Mouse (Mus musculus) frontal cortex, postnatal 25 days (tissue): ENCODE results near the gene Cttnbp2.

ENCODE experiments used
- DNase-seq, 2 experiments: peaks; one replicate each; pipeline ENCODE4 v3.0.0; 2022; ENCODE audit warnings: low spot score in 2 of 2

Gene Cttnbp2

DNA sequence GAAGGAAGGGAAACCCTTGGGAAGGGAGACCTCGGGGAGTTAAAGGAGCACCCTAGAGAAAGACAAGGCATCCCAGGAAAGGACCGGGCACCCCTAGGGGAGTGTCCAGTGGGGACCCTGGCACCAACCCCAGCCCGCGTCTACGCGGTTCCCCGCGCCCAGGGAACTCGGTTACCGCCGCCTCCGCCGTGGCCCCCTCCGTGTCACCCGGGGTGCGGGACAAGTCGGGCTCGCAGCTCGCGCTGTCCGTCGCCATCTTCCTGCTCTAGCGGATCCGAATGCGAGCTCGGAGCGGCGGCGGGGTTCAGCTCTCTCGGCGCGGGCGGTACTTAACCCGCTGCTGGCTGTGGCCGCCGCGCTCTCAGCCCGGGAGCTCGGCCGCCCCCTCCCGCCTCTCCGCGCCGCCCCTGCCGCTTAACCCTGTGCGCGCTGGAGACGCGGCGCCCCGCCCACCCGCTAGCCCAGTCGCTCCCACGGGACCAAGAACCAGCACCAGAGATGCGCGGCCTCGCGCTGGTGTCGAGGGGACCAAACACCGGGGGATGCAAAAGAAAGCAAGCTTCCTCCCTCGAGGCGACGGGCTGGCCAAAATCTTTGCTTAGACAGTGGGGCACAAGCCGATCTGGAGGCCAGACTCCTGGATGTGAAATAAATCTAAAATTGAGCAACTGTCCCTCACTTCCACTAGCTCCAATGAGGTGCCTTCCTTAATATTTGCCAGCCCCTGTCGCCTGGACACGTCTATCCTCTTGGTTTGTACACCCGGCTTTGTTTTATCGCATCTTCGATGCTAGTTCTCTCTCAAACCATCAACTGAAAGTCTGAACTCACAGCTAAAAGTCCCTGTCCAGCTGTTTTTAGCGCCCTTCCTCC lies at the start of gene Cttnbp2:
Cttnbp2 (minus strand) TSS at position 364 of the 873 bp plus-strand sequence.
- peak; percentile 58 to 72 for DNase-seq

DNA sequence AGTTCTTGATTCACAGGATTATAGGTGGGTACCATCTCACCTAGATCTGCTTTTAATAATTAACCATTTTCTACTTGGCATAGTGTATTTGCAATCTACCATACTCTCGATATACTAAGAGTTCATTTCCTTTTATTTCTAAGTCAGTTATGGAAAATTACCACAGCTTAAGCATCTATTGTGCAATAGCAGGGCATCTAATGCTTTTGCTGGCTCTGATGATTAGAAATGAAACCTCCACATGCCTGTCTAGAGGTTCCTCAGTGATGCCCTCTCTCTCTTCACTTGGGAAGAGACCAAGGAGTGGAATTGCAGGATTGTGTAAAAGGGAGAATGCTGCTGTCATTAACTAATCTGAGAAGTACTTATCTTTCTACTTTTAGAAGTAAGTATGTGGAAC lies 44.4 kb upstream of the Cttnbp2 start:
- DNase-seq: no peak

DNA sequence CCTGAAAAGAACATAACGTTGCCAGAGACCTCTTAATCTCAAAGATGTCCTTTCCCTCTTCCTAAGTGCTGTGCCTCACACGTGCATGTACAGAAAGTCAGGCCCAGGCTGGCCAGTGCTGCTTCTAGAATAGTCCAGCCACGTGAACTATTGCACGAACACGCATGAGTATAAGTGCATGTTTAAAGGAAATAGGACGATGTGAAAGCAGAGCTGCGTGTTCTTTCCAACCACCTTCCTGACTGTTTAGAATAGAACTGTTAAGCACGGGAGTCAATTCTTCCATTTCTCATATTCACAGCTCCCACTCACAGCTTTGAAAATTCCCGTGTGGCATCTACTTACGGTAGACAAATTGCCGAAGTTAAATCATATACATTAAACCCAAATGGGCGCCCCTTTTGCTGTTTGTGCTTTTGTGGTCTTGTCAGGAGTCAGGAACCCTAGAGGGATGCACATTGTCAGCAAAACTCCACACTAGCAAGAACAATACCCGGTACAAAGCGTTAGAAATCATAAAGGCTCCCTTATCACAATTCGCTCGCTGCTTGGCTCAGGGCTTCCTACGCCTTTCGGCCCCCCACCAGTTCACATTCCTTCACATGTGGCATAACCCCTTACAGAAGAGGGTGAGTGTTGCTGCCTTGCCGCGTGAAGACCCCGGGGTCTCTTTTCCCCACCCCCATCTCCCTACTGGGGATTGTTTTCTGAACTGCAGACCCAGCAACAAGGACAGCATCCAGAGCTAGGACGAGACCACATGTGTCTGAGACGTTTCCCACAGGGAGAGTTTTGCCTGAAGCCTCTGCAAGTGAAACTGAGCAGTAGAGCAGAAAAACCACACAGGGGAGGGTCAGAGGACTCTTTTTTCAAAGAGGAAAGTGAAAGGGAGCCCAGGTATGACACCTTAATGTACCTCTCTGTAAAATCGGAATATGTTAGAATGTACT lies 33.1 kb upstream of the Cttnbp2 start:
- DNase-seq: no peak

DNA sequence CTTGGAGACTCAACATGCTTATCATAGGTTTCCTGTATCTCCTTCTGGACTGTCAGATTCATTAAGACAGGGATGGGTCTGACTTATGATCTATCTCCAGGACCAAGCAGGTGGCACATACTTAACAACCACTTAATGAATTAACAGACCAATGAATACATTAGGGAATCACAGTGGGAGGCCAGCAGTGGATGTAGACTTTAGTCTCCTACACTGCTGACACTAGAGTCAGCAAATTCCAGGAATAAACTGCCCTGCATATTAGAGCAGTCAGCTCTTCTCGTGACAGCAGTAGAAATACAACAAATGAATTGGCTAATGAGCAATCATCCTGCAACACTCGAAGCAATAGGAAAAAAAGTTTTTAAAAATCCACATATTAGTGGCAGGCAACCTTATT lies 29.2 kb upstream of the Cttnbp2 start:
- DNase-seq: no peak

GRCm38 (mm10) chr6:18540396-18540795 lies 25.8 kb upstream of the Cttnbp2 start:
- DNase-seq: no peak

DNA sequence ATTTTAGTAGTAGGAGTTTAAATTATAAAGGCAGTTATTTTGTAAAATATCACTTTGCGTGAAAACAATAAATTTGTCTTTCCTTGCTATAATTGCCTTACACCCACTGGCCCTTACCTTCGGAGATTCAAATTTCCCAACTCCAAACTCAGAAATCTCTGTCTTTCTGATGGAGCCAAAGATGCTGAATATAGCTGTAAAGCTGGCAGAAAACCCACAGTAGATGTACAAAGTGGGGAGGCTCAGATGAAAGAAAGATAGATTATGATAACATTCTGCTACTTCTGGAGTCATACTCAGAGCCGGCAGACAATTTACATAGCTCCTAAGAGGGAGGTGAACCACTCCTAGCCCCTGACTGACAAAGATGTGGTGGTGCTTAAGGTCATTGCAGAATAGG lies 15.8 kb upstream of the Cttnbp2 start:
- no peak for DNase-seq

DNA sequence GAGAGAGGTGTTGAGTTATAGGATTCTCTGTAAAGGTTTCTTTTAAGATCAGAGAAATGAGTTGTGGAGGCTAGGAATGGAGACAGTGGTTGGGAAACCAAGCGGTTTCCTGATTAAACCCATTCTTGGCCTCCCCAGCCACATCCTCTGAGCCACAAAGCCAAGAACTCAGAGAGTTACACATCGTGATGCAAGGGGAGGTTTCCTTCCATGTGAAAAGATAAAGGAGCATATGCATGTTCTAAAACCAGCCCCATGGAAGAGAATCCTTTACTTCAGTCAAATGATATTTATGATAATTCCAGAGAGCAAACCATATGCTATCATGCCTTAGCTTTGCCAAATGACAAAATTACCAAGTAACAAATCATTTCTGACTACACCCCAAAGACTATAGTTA lies 3.0 kb upstream of the Cttnbp2 start:
- no peak for DNase-seq

DNA sequence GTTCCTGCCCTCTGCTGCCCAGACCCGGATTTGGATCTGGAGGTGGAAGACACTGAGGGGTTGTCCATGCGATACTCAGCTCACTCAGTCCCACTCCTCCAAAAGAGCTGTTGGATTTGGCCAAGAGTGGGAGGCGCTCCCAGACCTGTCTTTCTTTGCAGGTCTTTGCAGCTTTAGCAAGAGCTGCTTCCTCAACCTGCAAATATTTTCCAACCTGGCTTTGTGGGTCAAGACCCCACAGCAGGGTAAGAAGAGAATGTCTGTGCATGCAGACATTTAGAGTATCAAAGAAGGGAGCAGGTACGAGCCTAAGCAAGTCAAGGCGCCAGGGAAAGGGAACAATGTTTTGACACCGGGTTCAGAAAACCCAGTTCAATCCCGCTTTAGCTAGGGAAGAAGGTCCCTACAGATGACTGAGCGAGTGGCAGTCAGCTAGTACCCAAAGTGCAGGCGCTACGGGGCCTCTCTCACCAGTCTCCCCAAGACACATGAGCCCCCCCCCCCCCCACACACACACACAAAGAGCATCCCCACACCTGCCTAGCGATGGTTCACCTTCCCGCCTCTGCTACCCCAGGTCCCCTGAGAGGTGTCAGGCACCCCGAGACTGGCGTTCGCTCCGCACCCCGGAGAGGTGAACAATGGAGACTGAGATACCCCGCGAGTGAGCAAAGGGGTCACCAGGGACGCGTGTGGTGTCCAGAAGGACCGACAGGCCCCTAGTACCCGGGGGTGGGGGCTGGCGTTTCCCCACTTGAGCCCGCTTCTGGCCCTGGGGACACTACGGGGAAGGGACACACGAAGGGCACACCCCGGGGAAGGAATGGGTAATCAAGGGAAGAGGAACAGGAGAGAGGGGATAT lies 801 bp downstream of the Cttnbp2 start:
- DNase-seq: peak; percentile 26 to 27

DNA sequence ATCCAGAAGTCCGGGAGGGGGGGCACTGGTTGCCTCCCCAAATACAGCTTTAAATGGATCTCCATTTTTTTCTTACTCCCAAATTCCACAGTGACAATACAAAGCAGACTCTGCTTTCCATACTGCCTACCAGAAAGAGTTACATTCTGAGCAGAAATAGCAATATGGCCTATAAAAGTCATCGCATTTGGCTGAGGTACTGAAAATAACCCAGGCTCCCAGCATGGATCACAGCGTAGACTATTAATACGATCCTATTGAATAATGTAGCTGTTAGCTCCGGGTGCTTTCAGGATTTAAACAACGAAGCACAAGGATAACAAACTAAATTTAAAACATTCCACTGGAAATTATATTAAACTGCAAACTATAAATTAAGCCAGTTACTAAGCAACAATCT lies 2.8 kb downstream of the Cttnbp2 start:
- no peak for DNase-seq

DNA sequence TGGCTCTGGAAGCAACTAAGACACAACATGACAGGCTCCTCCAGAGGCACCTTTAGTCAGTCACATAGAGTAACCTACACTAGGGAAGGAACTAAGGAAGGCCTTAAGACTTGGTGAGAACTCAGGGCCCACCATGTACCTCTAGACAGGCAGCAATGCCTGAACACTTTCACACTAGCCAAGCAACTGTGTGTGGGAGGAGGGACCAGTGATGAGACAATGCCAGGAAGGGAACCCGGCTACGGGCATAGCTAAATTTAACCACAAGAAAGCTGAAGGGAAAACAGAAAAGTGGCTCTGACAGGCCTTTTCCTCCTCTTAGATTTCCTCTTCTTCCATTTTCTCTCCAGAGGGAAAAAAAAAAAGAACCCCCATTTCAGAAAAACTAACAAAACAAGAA lies 6.6 kb downstream of the Cttnbp2 start:
- no peak for DNase-seq

DNA sequence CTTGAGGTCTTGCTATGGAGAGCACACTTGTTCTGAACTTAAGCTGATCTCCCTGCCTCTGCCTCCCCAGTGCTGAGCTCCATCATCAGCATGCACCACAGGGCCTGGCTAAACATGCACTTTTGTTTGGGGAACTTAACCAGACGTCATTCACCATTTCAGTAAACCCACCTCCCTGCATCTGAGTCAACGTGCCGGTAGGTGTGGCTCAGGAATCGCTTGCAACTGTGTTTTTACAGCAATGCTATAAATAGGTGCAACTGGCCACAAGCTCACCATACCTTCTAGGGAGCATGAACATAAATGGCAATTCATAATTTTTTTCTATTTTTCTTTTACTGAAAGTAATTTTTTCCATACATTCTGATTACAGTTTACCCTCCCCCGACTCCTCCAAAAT lies 14.8 kb downstream of the Cttnbp2 start:
- DNase-seq: no peak

DNA sequence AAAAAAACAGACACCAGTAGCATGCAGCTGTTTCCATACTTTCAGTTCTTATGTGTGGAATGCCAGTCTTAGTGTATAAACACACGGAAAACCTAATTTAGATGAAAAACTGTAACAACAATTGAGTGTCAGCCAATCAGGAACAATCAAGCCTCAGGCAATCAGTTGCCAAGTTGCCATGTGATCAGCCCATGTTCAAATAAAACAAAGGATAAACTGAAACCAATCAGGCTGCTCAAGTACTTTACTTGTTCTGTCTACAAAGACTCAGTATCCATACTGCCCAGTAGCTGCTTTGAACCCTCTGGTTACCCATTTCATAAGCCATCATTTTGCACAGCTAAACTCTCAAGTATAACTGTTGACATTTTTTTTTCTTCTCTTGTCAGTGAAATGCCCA lies 21.7 kb downstream of the Cttnbp2 start:
- DNase-seq: no peak

DNA sequence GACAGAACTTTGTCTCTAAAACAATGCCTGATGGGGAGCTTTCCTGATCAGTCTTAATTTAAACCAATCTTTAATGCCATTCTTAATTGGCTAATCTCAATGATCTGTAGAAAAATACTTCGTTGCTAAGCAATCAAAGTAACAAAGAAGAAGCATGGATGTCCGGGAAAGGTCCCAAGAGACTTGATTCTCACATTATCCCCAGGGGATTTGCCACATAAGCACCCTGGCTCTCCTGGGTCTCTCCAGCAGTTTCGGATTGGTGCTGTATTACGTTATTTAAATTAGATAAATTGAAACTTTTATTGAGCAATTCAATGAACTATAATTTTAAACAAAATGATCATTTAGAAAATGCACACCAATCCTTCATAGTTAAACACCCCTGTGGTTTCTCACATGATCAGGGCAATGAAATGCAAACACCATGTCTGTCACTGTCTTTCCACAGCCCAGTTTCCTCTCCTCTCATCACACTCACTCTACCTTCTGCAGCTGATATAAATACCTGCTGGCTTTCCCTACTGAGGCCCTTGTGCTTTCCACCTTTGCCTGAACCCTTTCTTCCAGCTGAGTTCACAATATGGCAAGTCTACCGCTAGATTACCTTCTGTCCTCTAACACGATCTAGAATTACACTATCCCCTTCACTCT lies 22.3 kb downstream of the Cttnbp2 start:
- no peak for DNase-seq

DNA sequence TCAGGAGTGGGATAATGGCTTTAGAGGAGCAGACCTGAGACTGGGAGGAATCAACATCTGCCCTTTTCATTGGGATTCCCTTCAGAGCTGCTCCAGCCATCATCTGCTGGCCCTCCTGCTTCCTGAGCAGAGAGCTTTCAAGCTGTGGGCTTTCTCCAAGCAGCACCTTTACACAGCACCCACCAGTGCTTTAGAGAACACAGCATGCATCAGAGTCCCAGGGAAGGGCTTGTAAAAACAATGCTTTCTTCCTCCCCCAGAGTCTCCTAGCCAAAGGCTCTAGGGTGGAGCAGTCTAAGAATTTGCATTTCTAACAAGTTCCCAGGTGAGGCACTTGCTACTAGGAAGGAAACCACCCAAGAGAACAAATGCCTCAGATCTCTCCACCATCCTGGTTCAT lies 29.6 kb downstream of the Cttnbp2 start:
- DNase-seq: no peak

- DNase-seq: no peak
These were observed 30.6 kb downstream of the Cttnbp2 start for GRCm38 (mm10) chr6:18484061-18484460.

DNA sequence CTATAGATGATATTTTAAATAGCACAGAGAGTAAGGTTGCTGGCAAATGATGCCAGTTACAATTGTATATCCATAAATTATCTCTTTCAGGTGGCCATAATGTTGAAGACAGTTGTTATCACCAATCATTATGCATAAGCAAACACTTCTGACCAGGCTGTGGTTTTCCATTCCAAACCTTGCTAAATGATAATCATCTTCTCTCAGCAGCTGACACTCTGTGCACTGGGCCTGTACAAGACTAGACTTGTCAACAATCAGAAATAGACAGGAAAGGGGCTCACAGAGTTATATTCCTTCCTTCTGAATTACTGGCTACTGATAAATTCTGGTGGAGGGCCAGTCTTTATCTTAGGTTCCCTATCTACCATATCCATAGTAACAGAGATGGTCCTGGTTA lies 32.1 kb downstream of the Cttnbp2 start:
- no peak for DNase-seq

- DNase-seq: no peak
These were observed 32.9 kb downstream of the Cttnbp2 start for GRCm38 (mm10) chr6:18481781-18482180.

DNA sequence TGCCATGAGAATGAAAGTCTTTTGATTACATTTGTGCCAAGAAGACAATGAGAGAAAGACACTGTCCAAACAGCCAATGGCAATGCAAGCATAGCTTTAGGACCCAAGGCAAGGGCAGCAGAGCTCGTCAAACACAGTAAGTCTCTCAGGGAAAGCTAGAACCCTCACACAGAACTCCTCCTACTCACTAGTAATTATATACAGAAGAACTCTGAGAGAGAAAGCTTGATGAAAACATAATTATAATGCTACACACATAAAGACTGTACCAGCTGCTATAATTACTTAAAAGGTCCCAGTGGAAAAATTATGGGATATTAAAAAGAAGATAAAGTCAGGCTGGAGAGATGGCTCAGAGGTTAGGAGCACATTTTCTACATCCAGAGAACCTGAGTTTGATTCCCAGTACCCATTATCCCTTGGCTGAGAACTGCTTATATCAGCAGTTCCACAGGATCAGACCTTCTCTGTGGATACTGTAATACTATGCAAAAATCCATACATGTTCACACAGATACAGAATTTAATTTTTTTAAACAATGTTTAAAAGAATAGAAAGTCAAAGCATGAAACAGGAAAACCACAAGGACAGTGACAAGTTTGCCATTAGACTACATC lies 37.2 kb downstream of the Cttnbp2 start:
- DNase-seq: no peak

GRCm38 (mm10) chr6:18474983-18475382 lies 39.7 kb downstream of the Cttnbp2 start:
- DNase-seq: no peak

GRCm38 (mm10) chr6:18474541-18474940 lies 40.1 kb downstream of the Cttnbp2 start:
- DNase-seq: no peak

DNA sequence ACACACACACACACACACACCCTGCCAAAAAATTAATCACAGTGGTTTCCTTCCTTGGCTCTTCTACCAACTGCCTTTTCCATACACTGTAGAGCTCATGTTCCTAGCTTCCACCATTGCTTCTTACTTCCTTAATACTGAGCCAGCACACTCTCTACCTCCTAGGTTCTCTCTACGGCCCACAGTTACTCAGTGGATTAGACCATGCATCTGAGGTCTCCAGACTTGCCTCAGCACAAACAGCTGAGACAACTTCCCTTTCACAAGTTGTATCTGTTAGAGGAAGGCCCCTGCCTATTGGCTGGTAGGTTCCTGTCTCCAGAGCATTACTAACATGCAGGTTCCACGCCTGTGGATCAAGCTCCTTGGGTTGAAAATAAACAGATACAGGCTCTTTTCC lies 45.4 kb downstream of the Cttnbp2 start:
- DNase-seq: no peak
